In genomic region chr1:182149966-182150365, GRCm38 (mm10) we compare ENCODE assay signal across 8 mouse cellular contexts. TPM values are rescaled to one million over a fixed set of nuclear protein-coding genes. Genes with fewer than 3 reads are reported as not detected.
DNase-seq lines count a peak whose midpoint lies in the region; ATAC-seq and TF ChIP-seq lines count a peak whose summit lies in the region.
"Had no signal": no experiment of that assay in that cellular context is flagged by ENCODE, and none has a peak within 500 bp of the region (broad histone marks: within the 10 kb centered on the region; RNA-seq: fewer than 3 reads in every experiment).

No protein-coding gene starts in this region.

- H3K4me2 ChIP-seq in heart, embryonic 12.5 days, result no peak overlapping the region

- H3K4me3 ChIP-seq in layer of hippocampus, adult 2 months, result no peak overlapping the region
- H3K4me3 ChIP-seq in heart, embryonic 12.5 days, result no peak overlapping the region

- TF ChIP-seq CTCF in layer of hippocampus, adult 2 months (conservative IDR thresholded peaks at IDR 0.05), result peak; percentile 62

- no peak overlapping the region for H3K27ac ChIP-seq in layer of hippocampus, adult 2 months
- H3K27ac ChIP-seq in heart, embryonic 12.5 days (ENCODE audit: poor library complexity, severe bottlenecking), result no peak overlapping the region

- WGBS in heart, embryonic 12.5 days, result 90% methylated on average over 2 of the region's 2 CpGs

- no peaks in the 10 kb centered on the region for H3K36me3 ChIP-seq in heart, embryonic 12.5 days

- H3K27me3 ChIP-seq in heart, embryonic 12.5 days (replicated peaks), result no peaks in the 10 kb centered on the region; the same call in 1 of the 2 replicates

- no peak for DNase-seq in layer of hippocampus, adult 2 months (ENCODE audit: low spot score in 2 of 2)
- no peak for DNase-seq in layer of hippocampus, postnatal 25 days (ENCODE audit: extremely low spot score in 1 of 2, low spot score in 1 of 2)
- DNase-seq in ES-CJ7 (ENCODE audit: low read depth, low spot score), result peak; percentile 93
- peak; percentile 31 for DNase-seq in c-Kit-positive CD71-negative TER-119-negative erythroid progenitor cells, embryonic 14.5 days (ENCODE audit: low read depth)
- DNase-seq in retina, embryonic 14.5 days (ENCODE audit: low spot score), result peak; percentile 18
- no peak for DNase-seq in urinary bladder, adult 2 months (ENCODE audit: low spot score)
- DNase-seq: right cerebral cortex, postnatal 14 days had no signal

- no peaks in the 10 kb centered on the region for H3K9me3 ChIP-seq in heart, embryonic 12.5 days (replicated peaks)

- ATAC-seq in heart, embryonic 12.5 days (ENCODE audit: insufficient number of reproducible peaks, low FRiP score), result no peak

- H3K4me1 ChIP-seq in heart, embryonic 12.5 days (replicated peaks), result peaks cover 18% of the 10 kb centered on the region

- no peak overlapping the region for H3K9ac ChIP-seq in heart, embryonic 12.5 days

RNA-seq across cellular contexts. Expression of gene Vmn1r1, which starts 14.3 kb away (rescaled TPM):
- total RNA-seq in layer of hippocampus, adult 2 months (2021), result not detected
- not detected for total RNA-seq in layer of hippocampus, postnatal 25 days (2021)
- not detected in 2 replicates for polyA plus RNA-seq in heart, embryonic 12.5 days (2016; fragmentation: Nextera tagmentation; extraction: Ambion mirVana)
- polyA plus RNA-seq in urinary bladder, adult 2 months (2012; rRNA removed), result not detected in 2 replicates

RNA-seq across cellular contexts. Expression of gene Srp9, which starts 25.4 kb away (rescaled TPM):
- total RNA-seq in layer of hippocampus, adult 2 months (2021), result 10 to 100 TPM; 62.7 to 67.2 TPM
- 10 to 100 TPM; 61.7 to 71.3 TPM for total RNA-seq in layer of hippocampus, postnatal 25 days (2021)
- polyA plus RNA-seq in heart, embryonic 12.5 days (2016; fragmentation: Nextera tagmentation; extraction: Ambion mirVana), result 122 and 123 TPM in 2 replicates
- polyA plus RNA-seq in urinary bladder, adult 2 months (2012; rRNA removed), result 78.6 and 81.2 TPM in 2 replicates

Comparison
In these comparisons a context has a peak if more than half of its experiments do, and no peak if none do; other contexts are left out.
1. DNase-seq: peak in ES-CJ7 (single experiment), c-Kit-positive CD71-negative TER-119-negative erythroid progenitor cells, embryonic 14.5 days (single experiment) and retina, embryonic 14.5 days (single experiment); none in layer of hippocampus, adult 2 months (0 of 2), layer of hippocampus, postnatal 25 days (0 of 2) and urinary bladder, adult 2 months (single experiment).